Mouse (Mus musculus) adrenal gland, postnatal 36 days (tissue): ENCODE results near the gene Olfr643. TPM values are rescaled to one million over a fixed set of nuclear protein-coding genes. Genes with fewer than 3 reads are reported as not detected.

ENCODE experiments used
- DNase-seq, 2 experiments: peaks; one replicate each; pipeline ENCODE4 v3.0.0; 2021; ENCODE audit warnings: mixed read lengths in 1 of 2
- long read RNA-seq, 2 experiments: library from polyadenylated mRNA; stranded (forward); transcript quantifications; one replicate each; pipeline ENCODE4 v2.0.0; 2021; ENCODE audit warnings: borderline sequencing depth in 2 of 2
- total RNA-seq, 2 experiments: library from RNA; stranded (reverse); gene quantifications; 2 replicates each; pipeline ENCODE4 v1.2.3; 2021

Gene Olfr643
- not detected for total RNA-seq
- long read RNA-seq, experiment 1, result 0 reads
- long read RNA-seq, experiment 2, result 0 reads

- DNase-seq, result no peak
Observed at GRCm38 (mm10) chr7:104137305-104137704, at the start of gene Olfr643. Gene Olfr643 (minus strand): TSS chr7:104137405.

GRCm38 (mm10) chr7:104183292-104183691, 46.1 kb upstream of the Olfr643 start, which contains the start of gene Olfr648:
Gene Olfr648 (minus strand): TSS chr7:104183392.
- no peak for DNase-seq

DNA sequence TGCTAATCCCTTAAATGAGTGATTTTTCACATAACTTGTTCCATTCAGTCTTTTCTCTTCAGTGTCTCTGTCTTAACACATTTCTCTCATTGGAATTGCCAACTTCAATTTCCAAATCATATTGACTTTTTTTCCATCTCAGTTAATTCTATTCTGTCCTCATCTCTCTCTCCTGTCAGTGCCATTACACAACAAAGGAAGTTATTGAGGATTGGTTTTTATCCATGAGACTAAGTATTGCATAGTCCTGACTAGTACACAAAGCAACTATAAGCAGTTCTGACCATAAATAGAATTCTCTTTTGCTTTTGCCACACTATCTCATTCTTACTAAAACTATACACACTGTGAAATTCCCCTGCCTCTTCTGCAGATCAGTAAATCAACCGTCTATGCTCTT, 41.9 kb upstream of the Olfr643 start:
- no peak for DNase-seq

- no peak for DNase-seq
Observed at GRCm38 (mm10) chr7:104178422-104179054, 41.3 kb upstream of the Olfr643 start.

- no peak for DNase-seq
Observed at GRCm38 (mm10) chr7:104175085-104175484, 37.9 kb upstream of the Olfr643 start.

- DNase-seq, result no peak
Observed at GRCm38 (mm10) chr7:104169634-104170204, 32.5 kb upstream of the Olfr643 start.

GRCm38 (mm10) chr7:104167105-104167504, 29.9 kb upstream of the Olfr643 start:
- DNase-seq, result no peak

- DNase-seq, result no peak
Observed at GRCm38 (mm10) chr7:104150456-104150855, 13.3 kb upstream of the Olfr643 start, which contains the start of gene Ubqlnl. Gene Ubqlnl (minus strand): TSS chr7:104150556.

GRCm38 (mm10) chr7:104143179-104143578, 6.0 kb upstream of the Olfr643 start, which contains the start of gene Ubqln3:
Gene Ubqln3 (minus strand): TSS chr7:104143279.
- DNase-seq, result no peak

DNA sequence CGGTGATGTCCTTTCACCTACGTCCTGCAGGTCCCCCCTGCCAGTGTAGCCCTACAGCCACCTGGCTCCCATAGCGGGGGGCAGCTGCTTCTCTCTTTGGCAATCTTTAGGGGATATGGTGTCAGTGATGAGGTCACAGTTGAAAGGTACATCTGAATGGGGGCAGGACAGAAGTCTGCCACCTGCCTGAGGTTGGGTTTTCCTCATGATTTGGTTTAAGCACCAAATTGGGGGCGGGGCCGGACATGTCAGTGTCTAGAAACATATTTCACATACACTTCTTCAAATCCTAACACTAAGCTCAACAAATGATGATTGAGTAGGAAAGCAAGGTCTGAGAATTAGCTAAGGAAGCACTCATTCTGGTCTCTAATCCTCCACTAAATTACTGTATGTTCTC, 7.5 kb downstream of the Olfr643 start, which contains the start of gene Ubqln5:
Gene Ubqln5, minus strand, starts transcription at position 101 of the 400 bp plus-strand sequence.
- DNase-seq, result no peak

GRCm38 (mm10) chr7:104104757-104104972, 32.5 kb downstream of the Olfr643 start, which contains the start of gene Olfr646:
Gene Olfr646 (plus strand): TSS chr7:104104873.
- DNase-seq, result no peak

DNA sequence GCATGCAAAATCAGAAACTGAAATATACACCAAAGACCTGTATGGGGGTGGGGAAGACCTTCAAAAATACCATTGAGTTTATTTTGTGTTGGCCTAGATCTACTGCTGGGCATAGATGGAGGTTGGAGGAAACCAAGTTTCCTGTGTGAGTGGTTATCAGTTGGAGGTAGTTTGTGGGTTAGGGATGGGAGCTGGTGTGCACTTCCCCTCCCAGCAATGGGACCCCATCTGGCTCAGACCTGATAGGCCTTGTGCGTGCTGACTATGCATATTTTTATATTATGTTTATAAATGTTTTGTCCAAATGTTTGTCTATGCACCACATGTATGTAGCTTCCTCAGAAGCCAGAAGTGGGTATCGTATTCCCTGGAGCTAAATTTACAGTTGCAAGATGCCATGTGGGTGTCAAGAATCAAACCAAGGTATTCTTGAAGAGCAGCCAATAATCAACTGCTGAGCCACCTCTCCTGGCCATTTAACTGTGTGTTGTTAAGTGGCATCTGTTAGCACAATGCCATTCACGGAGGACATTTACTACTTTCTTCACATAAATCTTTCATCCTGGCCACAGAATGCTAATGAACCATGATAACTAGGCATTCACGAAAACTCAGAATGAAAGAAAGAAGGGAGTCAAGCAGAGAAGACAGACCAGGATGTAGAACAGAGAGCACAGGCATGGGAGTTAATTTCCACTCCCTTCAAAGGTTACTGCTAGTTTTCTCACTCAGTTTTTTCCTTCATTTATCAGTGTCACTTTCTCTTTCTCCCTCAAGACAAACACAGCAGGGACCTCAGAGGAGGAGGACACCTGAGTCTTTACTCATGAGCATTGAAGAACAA, 33.1 kb downstream of the Olfr643 start:
- DNase-seq, result no peak

DNA sequence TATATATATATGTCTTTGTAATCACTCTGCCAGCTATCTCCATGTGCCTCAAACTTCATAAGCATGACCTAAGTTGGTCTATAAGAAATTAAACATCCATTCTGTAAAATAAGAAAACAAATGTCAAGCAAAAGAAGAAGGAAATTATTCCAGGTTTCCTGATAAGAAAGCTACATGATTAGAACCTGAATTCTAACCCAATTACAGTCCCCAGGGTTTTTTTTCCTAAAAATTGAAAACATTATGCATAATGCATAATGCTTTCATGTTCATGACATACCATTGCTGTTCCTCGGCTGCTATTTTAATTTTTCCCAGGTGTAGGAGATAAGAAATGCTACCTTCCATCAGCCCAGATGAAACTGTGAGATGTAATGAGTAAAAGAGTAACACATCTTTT, 51.8 kb downstream of the Olfr643 start, which contains the start of gene Olfr645:
Gene Olfr645, minus strand, starts transcription at position 101 of the 400 bp plus-strand sequence.
- no peak for DNase-seq

- DNase-seq, result no peak
Observed at GRCm38 (mm10) chr7:104071769-104072168, 65.4 kb downstream of the Olfr643 start, which contains the start of gene Olfr644. Gene Olfr644 (minus strand): TSS chr7:104071869.

- DNase-seq, result no peak
Observed at GRCm38 (mm10) chr7:104061345-104061744, 75.9 kb downstream of the Olfr643 start, which contains the start of gene 4930516K23Rik. Gene 4930516K23Rik (minus strand): TSS chr7:104061445.

DNA sequence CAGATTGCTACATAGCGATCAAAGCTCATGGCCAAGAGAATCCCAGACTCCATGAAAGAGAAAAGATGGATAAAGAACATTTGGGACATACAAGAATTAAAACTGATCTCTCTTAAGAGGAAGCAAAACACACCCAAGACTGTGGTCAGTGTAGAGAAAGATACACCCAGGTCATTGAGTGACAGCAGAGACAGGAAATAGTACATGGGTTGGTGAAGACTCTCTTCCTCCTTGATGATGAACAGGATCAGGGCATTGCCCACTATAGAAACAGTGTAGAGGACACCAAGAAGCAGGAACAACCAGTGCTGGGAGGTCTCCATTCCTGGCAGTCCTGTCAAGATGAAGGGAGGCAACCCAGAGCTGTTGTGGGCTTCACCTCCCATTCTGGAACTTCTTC, 78.0 kb downstream of the Olfr643 start:
- DNase-seq, result no peak

DNA sequence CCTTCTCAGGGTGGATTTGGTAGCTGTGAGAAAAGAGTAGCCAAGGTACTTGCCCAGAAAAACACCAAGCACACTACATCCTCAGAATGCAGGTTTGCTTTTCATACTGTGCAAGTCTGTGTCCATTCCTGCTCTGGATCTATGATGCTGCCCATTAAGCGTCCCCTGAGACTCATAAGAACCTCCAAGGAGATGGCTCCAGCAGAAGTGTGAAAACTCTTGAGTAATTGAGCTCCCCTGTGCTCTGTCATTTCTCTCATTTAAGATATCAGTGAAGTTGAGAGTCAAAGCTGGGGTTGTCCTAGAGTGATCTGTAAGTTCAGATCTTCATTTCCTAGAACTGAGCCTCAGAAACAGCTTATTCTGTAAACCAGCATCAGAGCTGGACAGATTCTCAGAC, 84.6 kb downstream of the Olfr643 start, which contains the start of gene Olfr642:
Gene Olfr642, minus strand, starts transcription at position 101 of the 400 bp plus-strand sequence.
- DNase-seq, result no peak

- no peak for DNase-seq
Observed at GRCm38 (mm10) chr7:104050745-104051144, 86.5 kb downstream of the Olfr643 start.

DNA sequence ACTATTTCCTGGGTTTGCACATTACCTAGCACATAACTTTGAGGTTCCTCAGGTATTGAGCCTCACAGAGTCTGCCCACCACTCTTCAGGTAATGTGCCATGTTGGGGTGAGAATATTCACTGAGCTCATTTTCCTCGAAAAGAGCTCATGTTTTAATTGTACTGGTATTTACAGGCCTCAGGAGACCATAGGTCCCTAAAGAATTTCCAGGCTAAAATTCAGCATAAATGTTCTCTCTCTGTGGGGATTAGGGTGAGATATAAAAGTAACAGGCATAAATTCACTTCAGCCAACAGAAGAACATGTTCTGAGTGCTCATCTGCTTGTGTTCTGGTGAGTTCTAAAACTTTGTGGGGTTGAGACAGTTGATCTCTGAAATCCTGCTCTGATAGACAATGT, 102.1 kb downstream of the Olfr643 start, which contains the start of gene Olfr641:
Gene Olfr641, plus strand, starts transcription at position 301 of the 400 bp plus-strand sequence.
- no peak for DNase-seq

DNA sequence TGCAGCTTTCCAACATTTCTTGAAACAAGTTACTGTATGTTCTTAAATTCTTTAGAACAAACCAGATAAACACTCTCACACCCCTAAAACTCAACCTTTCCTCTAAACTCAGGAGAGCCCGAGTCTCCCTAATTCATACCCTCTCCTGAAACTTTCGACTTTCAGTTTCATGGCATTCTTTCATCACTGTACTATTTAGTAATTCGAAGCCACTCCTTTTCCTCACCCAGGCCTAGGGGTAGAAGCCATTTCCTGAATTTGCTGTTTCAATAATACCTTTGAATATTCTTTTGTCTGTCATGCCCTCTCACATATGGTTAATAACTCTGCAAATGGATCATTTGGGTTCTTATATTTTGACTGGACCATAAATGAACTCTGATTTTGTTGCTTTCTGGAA, 110.2 kb downstream of the Olfr643 start:
- no peak for DNase-seq

DNA sequence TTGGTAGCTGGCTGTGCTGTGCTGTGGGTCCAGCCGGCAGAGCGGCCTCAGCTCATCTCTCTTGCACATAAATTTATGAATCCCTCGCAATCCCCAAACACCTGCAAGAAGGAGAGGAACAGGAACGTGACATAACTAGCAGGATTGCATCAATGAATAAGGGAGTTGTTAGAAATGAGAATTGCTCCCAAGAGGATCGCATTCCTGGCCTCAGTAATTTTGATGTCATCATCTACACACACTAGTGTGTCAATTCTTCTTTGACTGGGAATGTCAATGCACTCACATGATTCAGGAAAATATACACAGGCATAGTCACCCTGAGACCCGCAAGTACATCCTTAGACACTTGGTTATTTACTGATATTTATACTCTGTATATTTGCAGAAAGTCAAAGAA, 111.7 kb downstream of the Olfr643 start, which contains the start of gene Olfr640:
Gene Olfr640, minus strand, starts transcription at position 101 of the 400 bp plus-strand sequence.
- no peak for DNase-seq

DNA sequence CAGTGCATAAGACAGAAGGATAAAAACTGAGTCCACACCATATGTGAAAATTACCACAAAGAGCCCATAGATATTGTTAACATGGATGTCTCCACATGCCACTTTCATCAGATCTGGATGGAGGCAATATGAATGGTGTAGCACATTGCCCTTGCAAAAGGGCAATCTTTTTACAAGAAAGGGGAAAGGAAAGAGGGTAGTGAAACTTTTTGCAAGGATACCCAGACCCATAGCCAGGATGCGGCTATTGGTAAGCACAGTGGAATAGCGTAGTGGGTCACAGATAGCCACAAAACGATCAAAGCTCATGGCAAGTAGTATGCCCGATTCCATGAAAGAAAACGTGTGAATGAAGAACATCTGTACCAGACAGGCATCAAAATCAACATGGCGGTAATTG, 115.6 kb downstream of the Olfr643 start:
- DNase-seq, result no peak
